Mouse (Mus musculus) gastrocnemius, postnatal 14 days (tissue): ENCODE measurements around the gene Pcnx3. TPM values are rescaled to one million over a fixed set of nuclear protein-coding genes. Genes with fewer than 3 reads are reported as not detected.
A peak's percentile ranks its signal among the peaks of the same experiment; 100 is the strongest.

Experiments used
- DNase-seq: peaks from one replicate; pipeline ENCODE4 v3.0.0; 2021; ENCODE audit warnings: mixed read lengths
- intact Hi-C: fragments of 180-260 bp; cut with DNase I; formaldehyde crosslinking; loops from one replicate; pipeline ENCODE4 v1.15.1; 2025; ENCODE audit warnings: low total_unique reads
- long read RNA-seq, 2 experiments: library from polyadenylated mRNA; stranded (forward); transcript quantifications; one replicate each; pipeline ENCODE4 v2.0.0; 2021
- total RNA-seq, 2 experiments: library from RNA; stranded (reverse); gene quantifications; 2 replicates each; pipeline ENCODE4 v1.2.3; 2021

The Pcnx3 gene
- 10 to 100 TPM; 15.3 to 17.6 TPM for total RNA-seq
- long read RNA-seq, experiment 1, partial matches to known transcripts, result 4 of 4 reads
- long read RNA-seq, experiment 1, other reads (novel, unspliced or antisense), result 0 of 4 reads
- long read RNA-seq, experiment 2, full-length matches to known transcripts, result 1 of 15 reads
- long read RNA-seq, experiment 2, partial matches to known transcripts, result 6 of 15 reads
- long read RNA-seq, experiment 2, other reads (novel, unspliced or antisense), result 8 of 15 reads

DNA sequence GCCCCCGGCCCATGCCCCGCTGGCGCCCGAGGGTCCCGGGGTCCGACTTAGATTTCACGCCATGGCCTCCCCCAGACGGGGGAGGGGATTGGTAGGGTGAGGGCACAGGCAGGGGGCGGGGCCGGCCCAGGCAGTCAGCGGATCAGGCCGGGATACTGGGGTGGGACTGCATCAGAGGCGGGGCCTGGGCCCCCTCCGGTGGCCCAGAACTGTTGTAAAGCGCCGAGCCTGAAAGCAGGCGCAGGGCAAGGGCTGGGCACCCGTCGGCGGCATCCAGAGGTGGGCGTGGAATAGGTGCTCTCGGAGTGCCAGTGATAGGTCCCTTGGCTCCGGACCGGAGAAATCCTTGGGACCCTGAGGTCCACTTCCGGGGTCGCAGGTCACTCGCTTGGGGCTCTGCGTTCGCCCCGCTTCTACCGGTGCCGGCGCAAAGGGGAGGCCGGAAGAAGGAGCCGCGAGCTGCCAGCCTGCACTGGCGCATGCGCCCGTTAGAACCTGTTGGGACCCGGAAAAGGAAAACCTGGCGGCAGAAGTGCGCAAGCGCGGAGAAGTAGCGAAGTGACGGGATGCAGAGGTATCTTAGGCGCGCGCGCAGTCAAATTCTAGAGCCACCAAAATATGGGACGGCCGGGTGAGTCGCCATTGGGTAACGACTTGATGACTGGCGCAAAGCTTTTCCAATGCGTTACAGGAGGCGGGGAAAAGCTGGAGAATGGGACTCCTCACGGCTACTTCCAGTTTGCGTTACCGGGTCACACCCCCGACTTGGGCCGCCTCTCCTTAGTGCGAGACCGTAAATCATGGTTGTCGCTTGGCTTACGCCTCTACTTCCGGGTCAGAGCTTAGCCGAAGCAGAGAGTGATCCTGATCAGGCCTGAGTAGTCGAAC is at the start of gene Pcnx3, which contains the start of gene Map3k11:
Gene Pcnx3, minus strand, starts transcription at position 709 of the 888 bp plus-strand sequence.
Gene Map3k11, plus strand, starts transcription at position 543 of the 888 bp plus-strand sequence.
- peak; percentile 97 for DNase-seq
- intact Hi-C loops, result no loop called here

DNA sequence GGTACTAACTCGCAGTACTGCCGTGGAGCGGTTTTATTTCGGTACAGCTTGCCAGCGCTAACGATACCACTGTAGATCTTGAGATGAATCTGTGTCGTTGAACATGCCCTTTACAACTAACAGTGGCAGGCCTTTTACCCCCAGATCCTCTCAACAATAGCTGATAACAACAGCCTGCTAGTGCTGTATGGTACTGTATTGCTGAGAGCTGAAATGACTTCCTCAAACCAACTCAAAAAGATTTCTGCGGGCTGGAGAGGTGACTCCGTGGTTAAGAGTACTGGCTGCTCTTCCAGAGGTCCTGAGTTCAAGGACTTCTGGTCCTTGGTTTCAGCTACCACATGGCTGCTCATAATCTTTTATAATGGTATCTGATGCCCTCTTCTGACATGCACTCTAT is 45.6 kb upstream of the Pcnx3 start:
- DNase-seq, result no peak
- intact Hi-C loops, result no loop called here

DNA sequence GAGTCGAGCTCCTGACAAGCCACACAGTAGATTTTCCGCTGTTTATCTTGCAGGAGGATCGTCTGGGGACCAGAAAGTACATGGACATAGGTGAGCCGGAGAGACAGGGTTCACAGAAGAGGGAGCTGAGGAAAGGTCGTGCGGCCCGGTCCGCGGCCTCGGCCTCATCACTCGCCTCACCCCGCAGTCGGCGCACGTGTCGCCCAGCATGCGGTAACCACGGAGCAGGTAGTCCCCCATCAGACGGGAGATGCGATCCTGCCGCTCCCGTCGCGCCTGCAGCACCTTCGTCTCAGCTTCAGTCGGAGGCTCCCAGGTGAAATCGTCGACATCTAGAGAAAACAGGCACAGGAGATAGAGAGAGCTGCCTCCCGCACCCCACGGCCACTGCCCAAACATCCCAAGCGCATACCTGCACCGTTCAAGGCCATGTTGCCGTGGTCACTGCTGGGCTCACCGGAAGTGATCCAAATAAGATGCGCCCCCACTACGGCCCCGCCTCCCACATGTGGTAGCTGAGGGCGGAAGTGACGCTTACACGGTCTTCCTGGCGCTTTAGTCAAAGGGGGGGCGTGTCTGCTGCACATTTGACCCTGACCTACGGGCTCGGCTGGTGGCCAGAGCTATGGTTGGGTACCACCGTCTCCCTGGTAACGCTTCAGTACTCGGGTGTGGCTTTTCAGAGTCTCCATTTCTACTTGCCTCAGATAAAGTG is 42.7 kb upstream of the Pcnx3 start:
- intact Hi-C loops, result no loop called here
- peak; percentile 93 for DNase-seq

DNA sequence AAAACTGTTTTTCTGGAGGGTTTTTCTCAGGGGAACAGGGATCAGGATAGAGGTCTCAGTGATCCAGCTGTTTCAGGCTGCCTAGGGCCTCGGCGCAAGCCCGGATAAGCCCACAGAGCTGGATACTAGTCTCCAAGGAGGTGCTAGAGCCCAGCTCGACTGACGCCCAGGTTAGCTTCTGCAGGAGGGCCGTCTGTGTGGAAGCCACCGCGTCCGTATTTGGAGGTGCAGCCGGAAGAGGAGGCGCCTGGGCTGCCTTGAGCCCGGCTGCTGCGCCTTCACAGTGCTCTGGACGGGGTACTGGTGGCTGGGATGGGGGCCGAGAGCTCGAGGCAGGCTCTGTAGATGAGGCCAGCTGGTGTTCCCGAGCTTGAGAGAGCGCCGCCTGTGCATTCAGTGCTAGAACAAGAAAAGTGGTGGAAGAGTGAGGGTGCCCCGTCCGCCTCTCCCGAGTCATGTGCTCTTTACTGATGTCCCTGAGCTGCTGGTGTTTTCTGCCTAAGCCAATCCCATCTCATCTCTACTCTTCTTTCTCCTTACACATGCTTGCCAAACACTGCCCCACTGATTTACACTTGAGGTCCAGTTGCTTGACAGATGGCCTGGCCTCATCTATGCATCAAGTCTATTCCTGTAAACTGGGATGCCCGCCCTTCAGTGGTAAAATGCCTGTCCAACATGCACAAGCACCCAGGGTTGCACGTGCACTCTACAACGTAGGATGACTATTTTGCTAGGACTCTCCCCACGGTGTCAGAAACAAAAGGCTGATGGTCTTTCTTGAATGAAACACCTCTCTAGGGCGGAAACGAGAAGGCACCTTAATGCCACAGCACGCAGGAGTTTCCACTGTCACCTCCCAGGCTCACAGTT is 41.8 kb upstream of the Pcnx3 start:
- DNase-seq, result no peak
- intact Hi-C loops, result no loop called here

DNA sequence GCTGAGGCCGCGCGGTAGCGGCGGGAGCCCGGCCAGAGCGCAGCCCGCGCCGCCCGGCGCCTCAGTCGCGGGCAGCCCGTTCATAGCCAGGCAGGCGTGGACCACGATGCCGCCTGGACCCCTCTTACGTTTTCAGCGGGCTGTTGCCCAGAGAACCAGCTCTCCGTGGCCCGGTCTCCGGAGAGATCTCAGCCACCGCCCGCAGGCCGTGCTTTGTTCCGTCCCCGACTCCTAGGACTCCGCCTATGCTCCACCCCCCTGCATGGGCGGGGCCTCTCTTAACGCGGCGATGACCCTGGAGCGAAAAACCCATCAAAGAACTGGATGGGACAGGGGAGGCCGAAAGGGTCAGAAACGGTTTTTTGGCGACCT is 40.7 kb upstream of the Pcnx3 start, which contains the start of gene Fam89b:
Gene Fam89b, minus strand, starts transcription at position 210 of the 372 bp plus-strand sequence.
- DNase-seq, result peak; percentile 94
- intact Hi-C loops, result no loop called here

DNA sequence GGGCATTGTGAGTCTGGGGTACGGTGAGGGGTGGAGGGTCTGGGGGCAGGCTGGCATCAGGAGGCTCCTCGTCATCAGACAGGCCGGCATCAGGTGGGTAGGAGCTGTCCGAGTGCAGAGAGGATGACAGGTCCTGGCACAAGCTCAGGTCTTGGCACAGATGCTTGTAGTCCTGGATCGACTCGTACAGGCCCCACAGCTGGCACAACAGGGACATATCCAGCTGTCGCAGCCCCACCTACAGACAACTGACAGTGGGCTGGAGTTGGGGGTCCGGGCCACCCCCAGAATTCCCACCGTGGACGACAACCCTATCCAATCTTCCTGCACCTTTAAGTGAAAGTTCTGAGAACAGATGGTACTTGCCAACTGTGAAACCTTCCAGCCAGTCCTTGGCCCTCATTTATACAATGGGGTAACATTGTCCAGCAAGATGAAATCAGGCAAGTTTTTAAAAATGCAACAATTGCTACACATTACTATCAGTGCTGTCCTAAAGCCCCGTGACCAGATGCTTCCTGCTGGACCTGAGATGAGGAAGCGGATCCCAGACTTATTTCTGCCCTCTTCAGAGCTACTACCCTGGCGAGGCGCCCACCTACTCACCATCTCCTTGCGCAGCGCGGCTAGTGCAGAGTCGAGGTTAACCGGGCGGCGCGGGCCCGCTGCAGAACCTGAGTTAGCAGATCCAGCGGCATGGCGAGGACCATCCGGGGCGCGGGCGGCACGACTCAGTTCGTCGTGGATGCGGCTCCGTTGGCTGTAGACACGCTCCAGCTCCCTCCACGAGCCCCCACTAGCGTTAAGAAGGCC is 40.1 kb upstream of the Pcnx3 start:
- DNase-seq, result peak; percentile 80
- intact Hi-C loops, result no loop called here

DNA sequence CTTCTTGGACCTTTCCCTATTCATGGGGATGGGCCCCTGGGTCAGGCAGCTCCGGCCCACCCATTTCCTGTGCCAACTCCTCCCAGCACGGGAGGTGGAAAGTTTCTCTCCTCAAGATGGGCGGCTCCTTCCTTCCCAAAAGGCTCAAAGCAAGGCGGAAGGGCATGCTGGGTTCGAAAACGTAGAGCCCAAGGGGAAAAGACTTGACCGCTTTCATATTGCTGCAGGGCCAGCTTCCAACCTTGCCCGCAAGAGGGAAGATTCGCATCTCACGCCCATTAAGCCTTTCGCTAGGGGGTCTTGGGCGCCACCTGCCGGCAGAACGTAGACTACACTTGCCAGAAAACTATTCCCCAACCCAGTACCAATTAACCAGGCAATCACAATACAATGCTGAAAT is 39.0 kb upstream of the Pcnx3 start:
- intact Hi-C loops, result no loop called here
- peak; percentile 89 for DNase-seq

DNA sequence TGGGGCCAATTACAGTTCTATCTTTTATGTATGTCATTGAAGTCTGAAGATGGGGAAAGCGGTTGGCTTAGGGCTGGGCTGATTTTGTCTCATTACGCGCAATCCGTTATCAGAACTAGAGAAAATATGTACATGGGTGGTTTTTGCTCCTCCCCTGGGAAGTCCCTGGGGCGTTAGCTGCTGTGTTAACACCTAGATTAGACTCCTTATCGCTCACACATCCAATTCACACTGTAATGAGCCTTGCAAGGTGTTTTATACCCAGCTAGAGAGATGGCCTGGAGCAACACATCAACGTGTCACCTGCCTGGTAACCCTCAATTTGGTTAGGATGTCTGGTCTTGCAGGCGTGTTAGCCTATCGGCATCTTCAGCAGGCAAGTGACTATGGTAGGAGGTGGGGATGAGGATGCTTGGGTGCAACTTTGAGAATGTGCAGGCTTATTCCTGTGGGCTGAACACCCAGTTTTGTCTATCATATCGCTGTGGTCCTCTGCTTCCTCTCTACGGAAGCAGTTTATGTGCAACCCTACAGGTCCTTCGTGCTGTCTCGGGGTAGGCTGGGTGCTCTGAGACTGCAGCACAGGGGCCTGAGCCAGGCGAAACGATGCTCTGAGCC is 38.4 kb upstream of the Pcnx3 start:
- intact Hi-C loops, result no loop called here

DNA sequence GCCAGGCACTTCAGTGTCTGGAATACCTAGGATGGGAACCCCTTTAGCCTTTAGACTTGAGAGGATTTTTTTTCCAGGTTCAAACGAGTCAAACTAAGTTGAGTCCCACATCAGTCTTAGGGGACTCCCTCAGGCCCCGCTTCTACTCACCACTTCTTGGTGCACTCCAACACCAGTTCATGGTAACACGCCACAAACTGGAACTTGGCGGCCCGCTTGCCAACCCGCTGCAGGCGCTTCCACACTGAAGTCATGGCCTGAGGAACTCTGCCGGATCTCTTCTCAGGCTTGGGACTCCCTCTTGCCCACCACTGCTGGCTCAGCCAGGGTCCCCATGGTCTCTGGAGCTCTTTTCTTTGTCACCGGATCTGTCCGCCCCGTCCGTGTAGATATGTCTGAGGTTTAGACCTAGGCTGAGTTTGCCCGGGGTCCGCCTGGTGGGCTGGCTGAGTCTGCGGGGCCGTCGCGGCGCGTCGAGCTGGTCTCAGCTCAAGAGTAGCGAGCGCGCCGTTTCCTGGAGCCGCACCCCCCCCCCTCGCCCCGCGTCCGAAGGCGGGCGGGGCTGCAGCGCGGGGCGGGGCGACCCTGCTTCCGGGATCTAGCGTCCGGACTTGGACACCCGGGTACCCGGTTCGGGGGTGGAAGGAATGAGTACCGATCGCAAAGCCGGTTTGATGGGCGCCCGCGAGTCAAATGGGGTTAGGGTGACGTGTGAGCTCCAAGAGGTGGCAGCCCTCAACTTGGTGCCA is 37.2 kb upstream of the Pcnx3 start, which contains the start of gene Ehbp1l1:
Gene Ehbp1l1, minus strand, starts transcription at position 551 of the 749 bp plus-strand sequence.
- peak; percentile 87 for DNase-seq
- intact Hi-C loops, result no loop called here

More for the DNA sequence above, 38.4 kb upstream of the Pcnx3 start:
- DNase-seq, result no peak

DNA sequence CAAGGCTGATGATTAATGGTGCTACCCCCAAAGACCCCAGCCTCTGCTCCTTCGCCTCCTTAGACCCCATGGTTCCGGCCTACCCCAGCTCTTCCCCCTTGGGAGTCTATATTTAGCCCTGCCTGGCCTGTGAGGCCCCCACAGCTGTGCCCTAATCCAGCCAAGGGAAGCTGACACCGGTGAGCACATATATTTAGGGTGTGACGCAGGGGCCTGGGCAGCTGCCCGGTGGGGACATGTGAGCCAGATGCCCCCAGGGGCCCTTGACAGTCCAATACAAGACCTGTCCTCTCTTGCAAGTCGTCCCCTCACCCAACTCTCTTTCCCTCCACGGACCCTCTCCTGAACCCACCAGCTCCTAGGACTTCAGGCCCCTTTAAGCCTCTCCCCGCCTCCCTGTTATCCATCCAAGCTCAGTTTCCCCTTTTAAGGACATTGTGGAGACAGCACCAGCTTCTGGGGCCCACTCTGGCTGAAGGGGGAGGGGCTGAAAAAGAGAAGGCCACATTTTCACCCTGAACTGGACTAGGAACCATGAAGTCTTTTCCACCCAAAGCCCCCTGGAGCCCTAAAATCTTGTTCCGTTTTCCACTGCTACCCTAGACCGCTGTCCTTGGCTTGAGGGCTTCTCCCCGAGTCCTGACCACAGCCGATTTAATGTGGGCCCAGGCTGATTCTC is 36.5 kb upstream of the Pcnx3 start:
- intact Hi-C loops, result no loop called here
- peak; percentile 84 for DNase-seq

DNA sequence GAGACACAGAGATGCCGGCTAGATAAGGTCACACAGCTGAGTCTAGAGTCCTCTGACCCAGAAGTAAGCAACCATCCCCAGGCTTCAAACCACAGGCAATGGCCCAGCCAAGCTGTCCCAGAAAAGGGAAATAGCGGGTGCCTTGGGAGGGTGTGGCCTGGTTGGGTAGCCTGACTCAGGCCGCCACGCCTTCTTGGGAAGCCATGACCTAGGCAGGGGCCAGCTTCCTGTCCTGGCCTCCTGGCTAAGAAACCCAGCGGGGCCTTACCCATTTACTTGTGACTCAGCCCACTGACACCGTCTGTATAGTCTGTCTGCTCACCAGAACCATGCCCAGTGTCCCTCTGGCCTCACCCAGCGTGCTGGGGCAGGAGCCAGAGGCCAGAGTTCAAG is 35.8 kb upstream of the Pcnx3 start:
- peak; percentile 91 for DNase-seq
- intact Hi-C loops, result no loop called here

DNA sequence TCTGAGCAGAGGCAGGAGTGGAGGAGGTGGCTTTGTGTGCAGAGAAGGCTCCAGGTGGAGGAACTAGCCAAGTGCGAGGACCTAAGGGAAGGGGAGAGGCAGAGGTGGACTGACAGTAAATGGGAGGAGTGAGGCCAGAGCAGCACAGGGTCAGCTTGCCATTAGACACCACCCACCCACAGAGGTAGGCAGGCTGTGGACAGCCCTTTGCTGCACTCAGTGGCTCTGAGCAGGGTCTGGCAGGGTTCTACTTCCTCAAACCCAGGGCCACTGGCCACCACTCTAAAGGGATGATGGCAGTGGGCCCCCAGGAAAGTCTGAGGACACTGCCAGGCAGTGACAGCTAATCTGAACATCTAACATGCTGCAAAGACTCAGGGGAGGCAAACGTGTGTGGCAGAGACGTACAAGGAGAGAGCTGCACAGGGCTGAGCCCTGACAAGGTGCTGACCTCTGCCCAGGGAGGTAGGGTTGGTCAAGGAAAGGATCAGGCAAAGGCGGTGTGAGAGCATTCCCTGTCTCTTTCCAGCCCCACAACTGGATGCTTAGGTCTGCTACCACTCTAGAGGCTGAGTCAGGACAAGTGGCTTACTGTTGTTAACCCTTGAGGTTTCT is 35.3 kb upstream of the Pcnx3 start:
- intact Hi-C loops, result no loop called here
- no peak for DNase-seq

DNA sequence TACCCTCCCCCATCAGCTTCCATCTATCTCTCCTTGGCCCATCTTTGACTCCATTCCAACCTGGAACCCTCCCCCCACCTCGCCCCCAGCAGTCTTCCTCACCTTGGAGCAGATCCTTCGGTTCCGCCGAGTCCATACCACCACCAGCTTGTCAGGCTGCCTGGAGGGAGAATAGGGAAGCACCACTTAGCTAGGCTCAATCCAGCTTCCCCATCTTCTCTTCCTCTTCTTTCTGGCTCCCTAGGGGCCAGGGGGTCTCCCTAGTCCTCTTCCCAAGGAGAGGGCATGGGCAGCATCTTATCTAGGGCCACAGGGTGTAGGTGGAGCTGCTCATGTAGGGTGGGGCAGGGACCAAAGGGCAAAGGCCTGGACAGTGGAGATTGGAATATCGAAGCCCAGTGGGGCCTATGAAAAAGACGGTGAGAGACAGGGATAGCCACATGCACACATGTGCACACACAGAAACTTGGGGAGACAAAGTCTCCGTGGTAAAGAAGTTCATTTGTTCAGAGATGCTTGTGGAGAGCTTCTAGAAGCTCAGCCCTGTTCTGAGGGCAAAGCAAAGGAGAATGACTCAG is 34.2 kb upstream of the Pcnx3 start:
- intact Hi-C loops, result no loop called here

DNA sequence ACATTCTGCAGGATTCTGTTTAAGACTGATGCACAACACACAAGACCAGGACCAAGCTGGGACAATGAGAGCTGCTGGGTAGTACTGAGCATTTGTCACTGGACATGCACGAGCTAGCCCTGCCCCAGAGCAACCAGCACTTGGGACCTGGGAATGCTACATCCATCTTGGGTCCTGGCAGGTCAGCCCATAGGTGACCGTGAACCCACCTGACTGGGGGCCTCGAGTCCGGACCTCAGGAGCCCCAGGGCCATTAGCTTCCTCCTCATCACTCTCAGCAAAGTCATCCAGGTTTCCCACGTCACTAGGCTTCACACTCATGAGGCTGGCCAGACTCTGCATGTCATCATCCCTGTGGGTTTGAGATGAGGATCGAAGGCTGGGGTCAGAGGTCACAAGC is 32.5 kb upstream of the Pcnx3 start:
- intact Hi-C loops, result no loop called here
- no peak for DNase-seq

More for the DNA sequence above, 34.2 kb upstream of the Pcnx3 start:
- no peak for DNase-seq

DNA sequence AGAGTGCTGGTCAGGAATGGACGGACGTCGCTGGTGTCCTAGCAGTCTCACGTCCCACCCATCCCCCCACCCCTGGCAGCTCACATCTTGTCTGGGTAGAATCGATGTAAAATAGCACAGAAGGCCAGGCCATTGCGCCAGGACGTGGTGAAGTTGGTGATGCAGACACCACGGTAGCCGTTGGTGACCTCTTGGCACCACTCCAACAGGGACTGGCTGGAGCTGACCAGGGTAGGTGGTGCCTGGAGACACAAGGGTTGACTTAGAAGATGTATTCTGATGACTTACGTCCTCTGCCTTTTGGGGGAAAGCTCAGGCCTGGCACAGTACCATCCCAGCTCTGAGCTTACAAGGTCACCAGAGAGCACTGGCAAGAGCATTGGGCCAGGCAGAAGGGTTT is 28.2 kb upstream of the Pcnx3 start:
- intact Hi-C loops, result no loop called here
- no peak for DNase-seq
